Mouse (Mus musculus) midbrain, postnatal 0 days (tissue): ENCODE data around the gene 4933427D14Rik. TPM values are rescaled to one million over a fixed set of nuclear protein-coding genes. Genes with fewer than 3 reads are reported as not detected.
A peak's percentile ranks its signal among the peaks of the same experiment; 100 is the strongest.

Experiments used
- ATAC-seq: fragments of 200-750 bp; cut with Nextera tagmentation; 2 replicates; pipeline ENCODE4 v1.8.0; 2017; ENCODE audit warnings: moderate number of reproducible peaks, mild to moderate bottlenecking, moderate TSS enrichment, moderate library complexity; ENCODE audit not compliant: low FRiP score
- DNase-seq: peaks from one replicate; pipeline ENCODE4 v3.0.0-alpha.2; 2015; ENCODE audit warnings: low spot score
- H3K27ac ChIP-seq: fragments of 300-500 bp; sonication (generic); 2 replicates; pipeline ENCODE4 v1.5.1; 2014; ENCODE audit warnings: low read depth, mild to moderate bottlenecking, low read length, mixed read lengths
- H3K27me3 ChIP-seq: fragments of 300-500 bp; sonication (generic); 2 replicates; pipeline ENCODE4 v1.6.1; 2014; ENCODE audit warnings: low read length, control low read depth, mixed read lengths; ENCODE audit not compliant: insufficient read depth
- H3K36me3 ChIP-seq: fragments of 300-500 bp; sonication (generic); 2 replicates; pipeline ENCODE4 v1.6.1; 2014; ENCODE audit warnings: low read length, control low read depth, mixed read lengths; ENCODE audit not compliant: insufficient read depth
- H3K4me1 ChIP-seq: fragments of 300-500 bp; sonication (generic); 2 replicates; pipeline ENCODE4 v1.6.1; 2014; ENCODE audit warnings: mild to moderate bottlenecking, control low read depth, antibody characterized with exemption, low read length, mixed read lengths; ENCODE audit not compliant: insufficient read depth
- H3K4me2 ChIP-seq: fragments of 300-500 bp; sonication (generic); 2 replicates; pipeline ENCODE4 v1.6.1; 2014; ENCODE audit warnings: low read depth, mild to moderate bottlenecking, low read length, mixed read lengths; ENCODE audit not compliant: poor library complexity, severe bottlenecking
- H3K4me3 ChIP-seq: fragments of 300-500 bp; sonication (generic); 2 replicates; pipeline ENCODE4 v1.5.1; 2014; ENCODE audit warnings: low read depth, mild to moderate bottlenecking, low read length, moderate library complexity
- H3K9ac ChIP-seq: fragments of 300-500 bp; sonication (generic); replicated peaks from 2 replicates; pipeline ENCODE4 v1.6.1; 2014; ENCODE audit warnings: mild to moderate bottlenecking, low read length, moderate library complexity, mixed read lengths; ENCODE audit not compliant: poor library complexity, severe bottlenecking
- H3K9me3 ChIP-seq: fragments of 300-500 bp; sonication (generic); 2 replicates; pipeline ENCODE4 v1.6.1; 2016; ENCODE audit warnings: low read length, control low read depth
- CTCF ChIP-seq: IDR thresholded peaks from 2 replicates; pipeline ENCODE4 v1.5.1; 2016; ENCODE audit warnings: antibody characterized with exemption, mild to moderate bottlenecking
- WGBS: fragments of 180-500 bp; shearing (Covaris S2); extraction: QIAGEN DNeasy Blood & Tissue Kit; methylation state at CpG from one replicate; pipeline ENCODE4 v1.1.7; 2014; 5-methylcytosine and 5-hydroxymethylcytosine counted together
- polyA plus RNA-seq: library from polyadenylated mRNA; unstranded; fragments of >200 nt; fragmentation: Nextera tagmentation; extraction: Ambion mirVana; gene quantifications from 2 replicates; pipeline ENCODE4 v1.2.1, GENCODE M21; 2015
- total RNA-seq: library from RNA; depleted of rRNA; stranded (reverse); fragments of >200 nt; gene quantifications from 2 replicates; pipeline ENCODE4 v1.2.3, GENCODE M21; 2014

Gene 4933427D14Rik
- total and polyA plus RNA-seq, 2 experiments from 2014 or later = 16.6 to 20.6 TPM

GRCm38 (mm10) chr11:72190857-72191256 lies 16.4 kb downstream of the 4933427D14Rik start:
- Histone ChIP-seq H3K9me3 (no peaks in the 10 kb centered on the region), H3K9ac (no peak overlapping the region), H3K27ac (no peak overlapping the region), H3K4me1 (no peaks in the 10 kb centered on the region), H3K4me2 (no peak overlapping the region), H3K4me3 (no peak overlapping the region), H3K36me3 (peaks cover 41% of the 10 kb centered on the region), H3K27me3 (no peaks in the 10 kb centered on the region)
- ATAC-seq (no peak), DNase-seq (no peak)
- WGBS = 81% methylated on average over 1 of the region's 1 CpGs
- no peak for TF ChIP-seq CTCF

GRCm38 (mm10) chr11:72184252-72184651 lies 23.0 kb downstream of the 4933427D14Rik start:
- WGBS = 94% methylated on average over 4 of the region's 4 CpGs
- ATAC-seq (no peak), DNase-seq (no peak)
- Histone ChIP-seq H3K4me2 (no peak overlapping the region), H3K4me1 (no peaks in the 10 kb centered on the region), H3K27ac (no peak overlapping the region), H3K36me3 (peaks cover 33% of the 10 kb centered on the region), H3K9me3 (no peaks in the 10 kb centered on the region), H3K27me3 (no peaks in the 10 kb centered on the region), H3K4me3 (no peak overlapping the region), H3K9ac (no peak overlapping the region)
- TF ChIP-seq CTCF = no peak

GRCm38 (mm10) chr11:72181136-72181535 lies 26.1 kb downstream of the 4933427D14Rik start:
- no peak for TF ChIP-seq CTCF
- WGBS = 94% methylated on average over 4 of the region's 4 CpGs
- ATAC-seq (no peak), DNase-seq (no peak)
- Histone ChIP-seq H3K36me3 (peaks cover 20% of the 10 kb centered on the region), H3K27me3 (no peaks in the 10 kb centered on the region), H3K4me1 (no peaks in the 10 kb centered on the region), H3K9me3 (no peaks in the 10 kb centered on the region), H3K4me3 (no peak overlapping the region), H3K4me2 (no peak overlapping the region), H3K27ac (no peak overlapping the region), H3K9ac (no peak overlapping the region)

GRCm38 (mm10) chr11:72180556-72180955 lies 26.7 kb downstream of the 4933427D14Rik start:
- 86% methylated on average over 5 of the region's 5 CpGs for WGBS
- Histone ChIP-seq H3K4me3 (no peak overlapping the region), H3K4me2 (no peak overlapping the region), H3K4me1 (no peaks in the 10 kb centered on the region), H3K36me3 (peaks cover 25% of the 10 kb centered on the region), H3K27me3 (no peaks in the 10 kb centered on the region), H3K9me3 (no peaks in the 10 kb centered on the region), H3K9ac (no peak overlapping the region), H3K27ac (no peak overlapping the region)
- no peak for DNase-seq
- TF ChIP-seq CTCF = no peak
- no peak for ATAC-seq

- H3K9ac ChIP-seq = no peak overlapping the region
- 33% methylated on average over 3 of the region's 3 CpGs for WGBS
- no peak overlapping the region for H3K4me2 ChIP-seq
- H3K27ac ChIP-seq = no peak overlapping the region
- no peaks in the 10 kb centered on the region for H3K27me3 ChIP-seq
- H3K36me3 ChIP-seq = peaks cover 32% of the 10 kb centered on the region
- TF ChIP-seq CTCF = no peak
- H3K9me3 ChIP-seq = no peaks in the 10 kb centered on the region
- ATAC-seq = no peak
- no peak overlapping the region for H3K4me3 ChIP-seq
- DNase-seq = peak; percentile 12
- no peaks in the 10 kb centered on the region for H3K4me1 ChIP-seq
Measured at GRCm38 (mm10) chr11:72176553-72176952, 30.7 kb downstream of the 4933427D14Rik start.

GRCm38 (mm10) chr11:72175966-72176365 lies 31.3 kb downstream of the 4933427D14Rik start:
- TF ChIP-seq CTCF = no peak
- DNase-seq = no peak
- Histone ChIP-seq H3K4me2 (no peak overlapping the region), H3K4me3 (no peak overlapping the region), H3K27me3 (no peaks in the 10 kb centered on the region), H3K9me3 (no peaks in the 10 kb centered on the region), H3K27ac (no peak overlapping the region), H3K36me3 (peaks cover 31% of the 10 kb centered on the region), H3K4me1 (no peaks in the 10 kb centered on the region), H3K9ac (no peak overlapping the region)
- WGBS = 80% methylated on average over 5 of the region's 5 CpGs
- no peak for ATAC-seq
